Mouse (Mus musculus): ENCODE measurements at regions not wholly inside any gene's neighbourhood (a gene's known extent, or its start where the extent isn't known, plus 50 kb on each side); places are given as distances from the start of the nearest gene placed in this dataset.

DNA sequence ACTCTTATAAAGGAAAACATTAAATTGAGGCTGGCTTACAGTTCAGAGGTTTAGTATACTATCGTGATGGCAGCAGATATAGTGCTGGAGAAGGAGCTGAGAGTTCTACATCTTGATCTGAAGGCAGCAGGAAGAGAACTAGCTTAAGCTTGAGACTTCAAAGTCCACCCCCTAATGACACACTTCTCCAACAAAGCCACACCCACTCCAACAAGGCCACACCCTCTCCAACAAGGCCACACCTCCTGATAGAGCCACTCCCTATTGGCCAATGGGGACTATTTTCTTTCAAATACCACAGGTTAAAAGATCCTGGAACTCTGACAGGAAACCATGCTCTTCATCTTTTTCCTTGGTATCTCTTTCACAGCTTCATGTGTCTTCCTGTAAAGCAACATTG, 134.0 kb upstream of the Smlr1 start:
- TF ChIP-seq POLR2A (IDR thresholded peaks at IDR 0.05; ENCODE audit: insufficient read depth, low read depth, low read length) (no peak), CTCF (IDR thresholded peaks at IDR 0.05) (no peak), EP300 (IDR thresholded peaks at IDR 0.05; ENCODE audit: insufficient read depth, low read depth, low read length) (no peak)
